Mouse (Mus musculus): ENCODE results near the gene Bace1. TPM values are rescaled to one million over a fixed set of nuclear protein-coding genes. Genes with fewer than 3 reads are reported as not detected.
"Not testable (repeated sequence)": the region's sequence is repeated elsewhere in the genome, so short reads cannot be mapped to it uniquely, and the experiment has no call there.

The Bace1 gene
- polyA plus RNA-seq, 1 experiment = 7.7 TPM

GRCm38 (mm10) chr9:45840331-45840730, 2.0 kb downstream of the Bace1 start:
- 85% methylated on average over 5 of the region's 5 CpGs for WGBS
- DNase-seq = no peak
- Histone ChIP-seq H3K4me3 (ENCODE audit: control insufficient read depth, insufficient read depth, low read length) (no peak overlapping the region), H3K27ac (ENCODE audit: control insufficient read depth, insufficient read depth, low read length) (no peak overlapping the region), H3K36me3 (ENCODE audit: control insufficient read depth, insufficient read depth, low read length) (no peaks in the 10 kb centered on the region), H3K27me3 (ENCODE audit: control insufficient read depth, insufficient read depth, low read length) (no peaks in the 10 kb centered on the region), H3K4me1 (replicated peaks; ENCODE audit: control insufficient read depth, insufficient read depth, low read length) (peaks cover 17% of the 10 kb centered on the region)
- TF ChIP-seq POLR2A (IDR thresholded peaks at IDR 0.05; ENCODE audit: control insufficient read depth, extremely low read depth, insufficient read depth, low read length, poor library complexity) = no peak
- TF ChIP-seq CTCF (IDR thresholded peaks at IDR 0.05; ENCODE audit: borderline replicate concordance, control insufficient read depth, extremely low read depth, insufficient read depth, low read length, poor library complexity) = no peak

GRCm38 (mm10) chr9:45841458-45841857, 3.1 kb downstream of the Bace1 start:
- 76% methylated on average over 6 of the region's 6 CpGs for WGBS
- H3K4me3 ChIP-seq (ENCODE audit: control insufficient read depth, insufficient read depth, low read length) = no peak overlapping the region

GRCm38 (mm10) chr9:45843007-45843406, 4.6 kb downstream of the Bace1 start:
- H3K4me3 ChIP-seq (ENCODE audit: control insufficient read depth, insufficient read depth, low read length) = no peak overlapping the region
- WGBS = 68% methylated on average over 5 of the region's 5 CpGs
- DNase-seq = no peak
- no peaks in the 10 kb centered on the region for H3K27me3 ChIP-seq (ENCODE audit: control insufficient read depth, insufficient read depth, low read length)
- no peaks in the 10 kb centered on the region for H3K36me3 ChIP-seq (ENCODE audit: control insufficient read depth, insufficient read depth, low read length)
- no peak overlapping the region for H3K27ac ChIP-seq (ENCODE audit: control insufficient read depth, insufficient read depth, low read length)
- TF ChIP-seq POLR2A (IDR thresholded peaks at IDR 0.05; ENCODE audit: control insufficient read depth, extremely low read depth, insufficient read depth, low read length, poor library complexity) (no peak), CTCF (IDR thresholded peaks at IDR 0.05; ENCODE audit: borderline replicate concordance, control insufficient read depth, extremely low read depth, insufficient read depth, low read length, poor library complexity) (no peak)
- H3K4me1 ChIP-seq (replicated peaks; ENCODE audit: control insufficient read depth, insufficient read depth, low read length) = peaks cover 30% of the 10 kb centered on the region

More at GRCm38 (mm10) chr9:45841458-45841857, 3.1 kb downstream of the Bace1 start:
- no peak for TF ChIP-seq POLR2A (IDR thresholded peaks at IDR 0.05; ENCODE audit: control insufficient read depth, extremely low read depth, insufficient read depth, low read length, poor library complexity)
- no peak for TF ChIP-seq CTCF (IDR thresholded peaks at IDR 0.05; ENCODE audit: borderline replicate concordance, control insufficient read depth, extremely low read depth, insufficient read depth, low read length, poor library complexity)
- Histone ChIP-seq H3K4me1 (replicated peaks; ENCODE audit: control insufficient read depth, insufficient read depth, low read length) (peaks cover 17% of the 10 kb centered on the region), H3K27ac (ENCODE audit: control insufficient read depth, insufficient read depth, low read length) (no peak overlapping the region), H3K27me3 (ENCODE audit: control insufficient read depth, insufficient read depth, low read length) (no peaks in the 10 kb centered on the region), H3K36me3 (ENCODE audit: control insufficient read depth, insufficient read depth, low read length) (no peaks in the 10 kb centered on the region)
- no peak for DNase-seq

- Histone ChIP-seq H3K36me3 (ENCODE audit: control insufficient read depth, insufficient read depth, low read length) (no peaks in the 10 kb centered on the region), H3K27ac (ENCODE audit: control insufficient read depth, insufficient read depth, low read length) (no peak overlapping the region), H3K4me3 (ENCODE audit: control insufficient read depth, insufficient read depth, low read length) (no peak overlapping the region), H3K27me3 (ENCODE audit: control insufficient read depth, insufficient read depth, low read length) (no peaks in the 10 kb centered on the region), H3K4me1 (replicated peaks; ENCODE audit: control insufficient read depth, insufficient read depth, low read length) (peaks cover 28% of the 10 kb centered on the region)
- WGBS = 90% methylated on average over 1 of the region's 1 CpGs
- DNase-seq = no peak
- TF ChIP-seq POLR2A (IDR thresholded peaks at IDR 0.05; ENCODE audit: control insufficient read depth, extremely low read depth, insufficient read depth, low read length, poor library complexity) = no peak
- no peak for TF ChIP-seq CTCF (IDR thresholded peaks at IDR 0.05; ENCODE audit: borderline replicate concordance, control insufficient read depth, extremely low read depth, insufficient read depth, low read length, poor library complexity)
Observed at GRCm38 (mm10) chr9:45843780-45844179, 5.4 kb downstream of the Bace1 start.

DNA sequence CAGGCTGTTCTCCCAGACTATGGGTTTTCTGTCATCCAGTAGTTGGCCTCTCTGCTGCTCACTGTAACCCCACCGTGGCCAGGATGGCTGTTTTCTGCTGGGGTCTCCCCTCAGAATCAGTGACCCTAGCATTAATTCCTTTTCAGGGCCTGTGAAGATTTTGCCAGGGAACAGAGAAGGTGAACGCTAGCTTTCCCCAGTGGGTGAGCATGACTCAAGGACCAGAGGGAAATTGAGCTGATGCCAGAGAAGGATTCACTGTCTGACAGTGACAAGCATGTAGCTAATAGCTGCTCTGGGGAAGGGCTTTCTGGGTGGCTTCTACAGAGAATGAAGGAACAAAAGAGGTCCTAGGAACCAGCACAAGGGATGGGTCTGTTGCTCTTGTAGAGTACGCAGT, 7.2 kb downstream of the Bace1 start:
- Histone ChIP-seq H3K4me3 (ENCODE audit: control insufficient read depth, insufficient read depth, low read length) (no peak overlapping the region), H3K27ac (ENCODE audit: control insufficient read depth, insufficient read depth, low read length) (no peak overlapping the region), H3K36me3 (ENCODE audit: control insufficient read depth, insufficient read depth, low read length) (no peaks in the 10 kb centered on the region), H3K27me3 (ENCODE audit: control insufficient read depth, insufficient read depth, low read length) (no peaks in the 10 kb centered on the region), H3K4me1 (replicated peaks; ENCODE audit: control insufficient read depth, insufficient read depth, low read length) (peaks cover 20% of the 10 kb centered on the region)
- no peak for DNase-seq
- WGBS = 89% methylated on average over 3 of the region's 3 CpGs
- no peak for TF ChIP-seq CTCF (IDR thresholded peaks at IDR 0.05; ENCODE audit: borderline replicate concordance, control insufficient read depth, extremely low read depth, insufficient read depth, low read length, poor library complexity)
- TF ChIP-seq POLR2A (IDR thresholded peaks at IDR 0.05; ENCODE audit: control insufficient read depth, extremely low read depth, insufficient read depth, low read length, poor library complexity) = no peak

- not testable (repeated sequence) for H3K27ac ChIP-seq (ENCODE audit: control insufficient read depth, insufficient read depth, low read length); DNase-seq; H3K36me3 ChIP-seq (ENCODE audit: control insufficient read depth, insufficient read depth, low read length); H3K27me3 ChIP-seq (ENCODE audit: control insufficient read depth, insufficient read depth, low read length); H3K4me3 ChIP-seq (ENCODE audit: control insufficient read depth, insufficient read depth, low read length)
- H3K4me1 ChIP-seq (replicated peaks; ENCODE audit: control insufficient read depth, insufficient read depth, low read length) = peaks cover 17% of the 10 kb centered on the region
- 51% methylated on average over 2 of the region's 2 CpGs for WGBS
Observed at GRCm38 (mm10) chr9:45846176-45846575, 7.8 kb downstream of the Bace1 start.

- H3K27ac ChIP-seq (ENCODE audit: control insufficient read depth, insufficient read depth, low read length) = no peak overlapping the region
- H3K4me3 ChIP-seq (ENCODE audit: control insufficient read depth, insufficient read depth, low read length) = no peak overlapping the region
- 6% methylated on average over 5 of the region's 5 CpGs for WGBS
- DNase-seq = no peak
- TF ChIP-seq POLR2A (IDR thresholded peaks at IDR 0.05; ENCODE audit: control insufficient read depth, extremely low read depth, insufficient read depth, low read length, poor library complexity) (no peak), CTCF (IDR thresholded peaks at IDR 0.05; ENCODE audit: borderline replicate concordance, control insufficient read depth, extremely low read depth, insufficient read depth, low read length, poor library complexity) (no peak)
- no peaks in the 10 kb centered on the region for H3K27me3 ChIP-seq (ENCODE audit: control insufficient read depth, insufficient read depth, low read length)
- peaks cover 22% of the 10 kb centered on the region for H3K4me1 ChIP-seq (replicated peaks; ENCODE audit: control insufficient read depth, insufficient read depth, low read length)
- H3K36me3 ChIP-seq (ENCODE audit: control insufficient read depth, insufficient read depth, low read length) = no peaks in the 10 kb centered on the region
Observed at GRCm38 (mm10) chr9:45846891-45847460, 8.6 kb downstream of the Bace1 start.

Measured in thymus, adult 2 months (tissue).